Mouse (Mus musculus): Measurements from ENCODE around the gene Tldc2.

DNA sequence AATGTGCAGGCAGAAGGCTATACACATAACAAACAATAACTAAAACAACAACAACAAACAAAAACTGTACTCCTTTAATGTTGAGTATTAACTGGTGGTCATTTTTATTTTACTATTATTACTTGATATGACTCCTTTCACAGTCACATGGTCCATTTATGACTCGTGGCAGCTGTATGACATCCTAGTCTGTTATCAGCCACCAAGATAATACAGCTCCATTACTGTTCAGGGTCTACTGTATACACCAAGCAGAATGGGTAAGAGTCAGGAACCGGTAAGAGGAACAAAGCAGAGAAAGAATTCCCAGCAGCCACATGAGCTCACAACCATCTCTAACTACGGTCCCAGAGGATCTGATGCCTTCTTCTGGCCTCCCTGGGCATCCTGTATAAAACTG lies 38.4 kb downstream of the Tldc2 start:
- no peak for TF ChIP-seq CTCF (IDR thresholded peaks at IDR 0.05; ENCODE audit: borderline replicate concordance, insufficient read depth, low read length)
- TF ChIP-seq POLR2A (IDR thresholded peaks at IDR 0.05; ENCODE audit: low read depth, low read length), result no peak
